Mouse (Mus musculus): ENCODE results near the gene Tnrc6b. TPM values are rescaled to one million over a fixed set of nuclear protein-coding genes. Genes with fewer than 3 reads are reported as not detected.
A peak's percentile ranks its signal among the peaks of the same experiment; 100 is the strongest.

Gene Tnrc6b
- polyA plus RNA-seq, 1 experiment from 2014 or later = 10.0 TPM

DNA sequence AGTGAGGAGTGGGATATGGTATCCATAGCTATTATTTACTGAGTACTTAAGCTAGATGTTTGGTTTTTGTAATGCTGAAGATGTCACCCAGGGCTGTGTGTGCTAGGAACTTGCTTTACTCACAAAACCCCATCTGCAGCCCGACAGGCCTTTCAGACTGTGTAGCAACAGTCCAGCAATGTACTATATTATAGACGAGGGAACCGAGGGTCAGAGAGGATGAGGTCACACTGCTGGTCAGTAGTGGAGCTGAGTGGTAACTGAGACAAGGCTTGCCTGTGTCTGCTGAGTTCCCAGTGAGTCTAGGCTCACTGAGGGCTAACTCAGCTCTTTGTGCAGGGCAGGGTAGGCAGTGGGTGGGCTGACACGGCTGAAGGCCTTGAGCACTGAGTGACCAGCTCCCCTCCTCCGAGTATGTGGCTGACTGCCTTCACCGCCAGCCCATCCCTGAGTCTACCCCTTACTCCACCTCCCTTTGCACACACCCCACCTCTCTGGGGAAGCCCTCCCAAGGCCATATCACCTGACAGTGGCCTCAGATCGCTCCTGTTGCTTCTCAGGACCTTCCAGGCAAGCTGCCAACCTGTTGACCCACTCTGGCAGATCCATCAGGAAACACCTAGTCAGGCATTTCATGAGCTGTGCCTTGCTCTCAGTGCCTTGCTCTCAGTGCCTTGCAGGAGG, 30.6 kb upstream of the Tnrc6b start:
- Histone ChIP-seq H3K27me3 (replicated peaks; ENCODE audit: control insufficient read depth, insufficient read depth, low read length) (no peaks in the 10 kb centered on the region), H3K36me3 (ENCODE audit: control insufficient read depth, insufficient read depth, low read length) (no peaks in the 10 kb centered on the region), H3K9ac (ENCODE audit: low read length) (no peak overlapping the region), H3K4me2 (ENCODE audit: low read length) (no peak overlapping the region), H3K4me3 (ENCODE audit: low read depth, low read length) (no peak overlapping the region), H3K9me3 (replicated peaks; ENCODE audit: control insufficient read depth, low read length) (no peaks in the 10 kb centered on the region), H3K4me1 (ENCODE audit: control insufficient read depth, insufficient read depth, low read length) (peaks cover 25% of the 10 kb centered on the region), H3K27ac (ENCODE audit: low read depth, low read length) (no peak overlapping the region)
- no peak for DNase-seq (ENCODE audit: low spot score)
- 64% methylated on average over 7 of the region's 7 CpGs for WGBS
- no peak for ATAC-seq

- 60% methylated on average over 4 of the region's 4 CpGs for WGBS
- no peak for ATAC-seq
- no peak overlapping the region for H3K9ac ChIP-seq (ENCODE audit: low read length)
- no peak overlapping the region for H3K27ac ChIP-seq (ENCODE audit: low read depth, low read length)
- no peak overlapping the region for H3K4me3 ChIP-seq (ENCODE audit: low read depth, low read length)
- peaks cover 25% of the 10 kb centered on the region for H3K4me1 ChIP-seq (ENCODE audit: control insufficient read depth, insufficient read depth, low read length)
- H3K4me2 ChIP-seq (ENCODE audit: low read length) = no peak overlapping the region
- H3K9me3 ChIP-seq (replicated peaks; ENCODE audit: control insufficient read depth, low read length) = no peaks in the 10 kb centered on the region
- no peaks in the 10 kb centered on the region for H3K27me3 ChIP-seq (replicated peaks; ENCODE audit: control insufficient read depth, insufficient read depth, low read length)
- no peaks in the 10 kb centered on the region for H3K36me3 ChIP-seq (ENCODE audit: control insufficient read depth, insufficient read depth, low read length)
- DNase-seq (ENCODE audit: low spot score) = peak; percentile 53
These were observed 29.6 kb upstream of the Tnrc6b start for GRCm38 (mm10) chr15:80681466-80681881.

DNA sequence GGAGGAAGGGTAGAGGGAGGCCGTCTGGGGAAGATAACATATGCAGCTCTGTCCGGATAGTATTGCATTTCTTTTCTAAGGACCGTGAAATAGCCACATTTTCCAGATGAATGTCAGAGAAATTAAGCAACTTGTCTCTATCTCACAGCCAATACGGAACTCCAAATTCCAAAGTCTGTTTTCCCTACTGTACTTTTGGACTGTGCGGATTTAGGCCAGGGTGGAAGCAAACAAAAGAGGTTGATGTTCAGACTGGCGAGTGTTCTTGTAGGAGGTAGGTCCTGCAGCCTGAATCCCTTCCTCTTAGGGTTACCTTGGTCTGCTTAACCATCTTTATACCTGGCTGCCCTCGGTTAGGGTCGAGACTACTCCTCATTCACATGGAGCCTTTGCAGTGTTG, 28.8 kb upstream of the Tnrc6b start:
- no peak overlapping the region for H3K4me3 ChIP-seq (ENCODE audit: low read depth, low read length)
- DNase-seq (ENCODE audit: low spot score) = no peak
- H3K9ac ChIP-seq (ENCODE audit: low read length) = no peak overlapping the region
- H3K27ac ChIP-seq (ENCODE audit: low read depth, low read length) = no peak overlapping the region
- H3K4me1 ChIP-seq (ENCODE audit: control insufficient read depth, insufficient read depth, low read length) = peaks cover 25% of the 10 kb centered on the region
- 90% methylated on average over 8 of the region's 8 CpGs for WGBS
- H3K9me3 ChIP-seq (replicated peaks; ENCODE audit: control insufficient read depth, low read length) = no peaks in the 10 kb centered on the region
- H3K4me2 ChIP-seq (ENCODE audit: low read length) = no peak overlapping the region
- H3K36me3 ChIP-seq (ENCODE audit: control insufficient read depth, insufficient read depth, low read length) = no peaks in the 10 kb centered on the region
- H3K27me3 ChIP-seq (replicated peaks; ENCODE audit: control insufficient read depth, insufficient read depth, low read length) = no peaks in the 10 kb centered on the region
- no peak for ATAC-seq

- no peak for DNase-seq (ENCODE audit: low spot score)
- 90% methylated on average over 6 of the region's 6 CpGs for WGBS
- no peak for ATAC-seq
- no peak overlapping the region for H3K27ac ChIP-seq (ENCODE audit: low read depth, low read length)
- no peaks in the 10 kb centered on the region for H3K27me3 ChIP-seq (replicated peaks; ENCODE audit: control insufficient read depth, insufficient read depth, low read length)
- no peak overlapping the region for H3K4me3 ChIP-seq (ENCODE audit: low read depth, low read length)
- H3K4me1 ChIP-seq (ENCODE audit: control insufficient read depth, insufficient read depth, low read length) = peaks cover 25% of the 10 kb centered on the region
- H3K36me3 ChIP-seq (ENCODE audit: control insufficient read depth, insufficient read depth, low read length) = no peaks in the 10 kb centered on the region
- H3K9me3 ChIP-seq (replicated peaks; ENCODE audit: control insufficient read depth, low read length) = no peaks in the 10 kb centered on the region
- H3K9ac ChIP-seq (ENCODE audit: low read length) = no peak overlapping the region
- H3K4me2 ChIP-seq (ENCODE audit: low read length) = no peak overlapping the region
These were observed 28.0 kb upstream of the Tnrc6b start for GRCm38 (mm10) chr15:80683151-80683550.

DNA sequence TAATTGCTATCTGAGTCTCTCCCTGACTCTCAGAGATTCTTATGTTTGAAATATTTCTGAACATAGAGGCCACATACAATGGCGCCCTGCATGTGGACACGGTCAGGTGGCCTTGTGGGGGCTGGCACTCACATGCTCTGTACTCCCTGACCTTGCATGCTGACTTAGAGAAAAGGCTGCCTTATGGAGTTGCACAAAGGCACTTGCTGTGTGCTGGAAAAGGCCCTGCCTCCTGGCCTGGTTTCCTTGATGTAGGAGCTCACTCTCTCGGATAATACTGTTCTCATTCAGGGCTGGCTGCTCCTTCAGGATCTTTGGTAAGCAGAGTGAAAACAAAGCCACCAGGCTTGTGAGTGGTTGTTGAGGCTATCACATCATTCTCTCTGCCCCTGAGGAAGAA, 27.1 kb upstream of the Tnrc6b start:
- no peaks in the 10 kb centered on the region for H3K27me3 ChIP-seq (replicated peaks; ENCODE audit: control insufficient read depth, insufficient read depth, low read length)
- H3K27ac ChIP-seq (ENCODE audit: low read depth, low read length) = no peak overlapping the region; the same call in 1 of the 2 replicates
- no peak overlapping the region for H3K4me3 ChIP-seq (ENCODE audit: low read depth, low read length)
- no peak for DNase-seq (ENCODE audit: low spot score)
- H3K4me2 ChIP-seq (ENCODE audit: low read length) = no peak overlapping the region
- no peaks in the 10 kb centered on the region for H3K9me3 ChIP-seq (replicated peaks; ENCODE audit: control insufficient read depth, low read length)
- ATAC-seq = peak; percentile 35; the same call in 1 of the 2 replicates
- 50% methylated on average over 3 of the region's 3 CpGs for WGBS
- H3K4me1 ChIP-seq (ENCODE audit: control insufficient read depth, insufficient read depth, low read length) = peaks cover 25% of the 10 kb centered on the region
- H3K36me3 ChIP-seq (ENCODE audit: control insufficient read depth, insufficient read depth, low read length) = no peaks in the 10 kb centered on the region
- peak overlapping the region; percentile 2; the same call in 1 of the 2 replicates for H3K9ac ChIP-seq (ENCODE audit: low read length)

DNA sequence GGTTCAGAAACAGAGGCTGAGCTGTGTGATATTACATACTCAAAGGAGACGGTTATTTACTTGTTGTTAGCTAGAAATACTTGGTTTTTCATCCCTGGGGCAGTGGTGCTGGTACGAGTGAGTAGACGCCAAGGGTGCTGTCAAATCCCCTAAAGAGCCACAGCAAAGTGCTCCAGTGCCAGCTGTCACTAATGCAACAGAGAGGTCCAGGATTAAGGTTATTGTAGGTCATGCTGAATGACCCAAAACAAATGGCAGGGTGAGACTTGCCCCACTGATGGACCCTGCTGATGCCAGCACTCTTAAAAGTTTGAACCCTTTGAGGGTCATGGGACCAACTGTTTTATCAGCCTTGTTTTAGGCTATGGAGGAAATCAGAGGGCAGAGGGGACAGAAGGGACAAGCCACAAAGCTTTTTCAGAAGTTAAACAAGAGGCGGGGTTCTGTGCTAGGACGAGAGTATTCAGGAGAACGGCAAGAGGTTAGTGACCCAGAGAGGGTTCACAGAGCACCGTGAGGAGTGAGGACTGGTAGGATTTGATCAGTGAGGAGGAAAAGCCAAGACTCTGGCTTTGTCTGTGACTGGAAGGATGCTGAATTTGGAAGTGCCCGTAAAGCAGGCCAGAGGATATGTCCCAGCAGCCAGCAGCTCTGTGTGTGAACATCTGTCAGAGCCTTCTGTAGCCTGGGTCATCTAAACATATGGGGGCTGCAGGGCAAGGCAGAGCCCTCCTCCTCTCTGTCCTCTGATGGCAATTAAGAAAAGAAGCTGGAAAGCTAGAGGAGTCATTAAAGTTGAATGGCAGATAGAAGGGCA, 26.1 kb upstream of the Tnrc6b start:
- H3K9me3 ChIP-seq (replicated peaks; ENCODE audit: control insufficient read depth, low read length) = no peaks in the 10 kb centered on the region
- no peak for DNase-seq (ENCODE audit: low spot score)
- no peak overlapping the region for H3K27ac ChIP-seq (ENCODE audit: low read depth, low read length)
- H3K9ac ChIP-seq (ENCODE audit: low read length) = no peak overlapping the region; the same call in 1 of the 2 replicates
- no peak overlapping the region for H3K4me3 ChIP-seq (ENCODE audit: low read depth, low read length)
- no peaks in the 10 kb centered on the region for H3K27me3 ChIP-seq (replicated peaks; ENCODE audit: control insufficient read depth, insufficient read depth, low read length)
- H3K4me2 ChIP-seq (ENCODE audit: low read length) = no peak overlapping the region
- ATAC-seq = 0 out of 2 replicates have a peak, but pooled peaks have one; percentile 42
- H3K36me3 ChIP-seq (ENCODE audit: control insufficient read depth, insufficient read depth, low read length) = no peaks in the 10 kb centered on the region
- peaks cover 17% of the 10 kb centered on the region for H3K4me1 ChIP-seq (ENCODE audit: control insufficient read depth, insufficient read depth, low read length)
- 24% methylated on average over 8 of the region's 8 CpGs for WGBS

GRCm38 (mm10) chr15:80685603-80685895, 25.6 kb upstream of the Tnrc6b start:
- Histone ChIP-seq H3K36me3 (ENCODE audit: control insufficient read depth, insufficient read depth, low read length) (no peaks in the 10 kb centered on the region), H3K4me1 (ENCODE audit: control insufficient read depth, insufficient read depth, low read length) (peaks cover 17% of the 10 kb centered on the region), H3K27ac (ENCODE audit: low read depth, low read length) (no peak overlapping the region), H3K4me2 (ENCODE audit: low read length) (no peak overlapping the region), H3K9me3 (replicated peaks; ENCODE audit: control insufficient read depth, low read length) (no peaks in the 10 kb centered on the region), H3K9ac (ENCODE audit: low read length) (no peak overlapping the region), H3K27me3 (replicated peaks; ENCODE audit: control insufficient read depth, insufficient read depth, low read length) (no peaks in the 10 kb centered on the region), H3K4me3 (ENCODE audit: low read depth, low read length) (no peak overlapping the region)
- 39% methylated on average over 7 of the region's 7 CpGs for WGBS
- ATAC-seq (no peak), DNase-seq (ENCODE audit: low spot score) (peak; percentile 57)

DNA sequence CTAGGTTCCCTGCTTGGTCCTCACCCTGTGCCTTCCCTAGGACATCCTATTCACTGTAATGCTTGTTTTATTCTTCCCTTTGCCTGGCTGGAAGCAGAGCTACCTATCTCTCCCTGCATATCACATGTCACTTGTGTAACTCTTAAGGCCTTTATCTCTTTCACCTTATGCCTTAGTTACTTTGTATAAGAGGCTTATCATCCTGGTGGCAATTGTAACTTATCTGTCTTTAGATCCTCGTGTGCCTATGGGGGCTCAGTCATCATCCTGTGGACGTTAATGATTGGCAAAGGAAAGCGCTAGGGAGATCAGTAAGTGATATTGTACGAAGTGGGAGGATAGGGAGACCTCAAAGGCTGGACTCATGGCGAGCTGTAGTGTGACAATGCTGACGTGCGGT, 22.6 kb upstream of the Tnrc6b start:
- Histone ChIP-seq H3K4me1 (ENCODE audit: control insufficient read depth, insufficient read depth, low read length) (peaks cover 8% of the 10 kb centered on the region), H3K27ac (ENCODE audit: low read depth, low read length) (no peak overlapping the region), H3K9me3 (replicated peaks; ENCODE audit: control insufficient read depth, low read length) (no peaks in the 10 kb centered on the region), H3K9ac (ENCODE audit: low read length) (no peak overlapping the region), H3K4me3 (ENCODE audit: low read depth, low read length) (no peak overlapping the region), H3K4me2 (ENCODE audit: low read length) (no peak overlapping the region), H3K36me3 (ENCODE audit: control insufficient read depth, insufficient read depth, low read length) (no peaks in the 10 kb centered on the region), H3K27me3 (replicated peaks; ENCODE audit: control insufficient read depth, insufficient read depth, low read length) (no peaks in the 10 kb centered on the region)
- no peak for DNase-seq (ENCODE audit: low spot score)
- ATAC-seq = no peak
- WGBS = 75% methylated on average over 7 of the region's 7 CpGs

- H3K4me3 ChIP-seq (ENCODE audit: low read depth, low read length) = no peak overlapping the region
- no peaks in the 10 kb centered on the region for H3K36me3 ChIP-seq (ENCODE audit: control insufficient read depth, insufficient read depth, low read length)
- H3K4me2 ChIP-seq (ENCODE audit: low read length) = no peak overlapping the region
- H3K9ac ChIP-seq (ENCODE audit: low read length) = no peak overlapping the region
- H3K27ac ChIP-seq (ENCODE audit: low read depth, low read length) = no peak overlapping the region
- DNase-seq (ENCODE audit: low spot score) (no peak), ATAC-seq (no peak)
- H3K4me1 ChIP-seq (ENCODE audit: control insufficient read depth, insufficient read depth, low read length) = no peaks in the 10 kb centered on the region
- H3K27me3 ChIP-seq (replicated peaks; ENCODE audit: control insufficient read depth, insufficient read depth, low read length) = no peaks in the 10 kb centered on the region
- 24% methylated on average over 3 of the region's 3 CpGs for WGBS
- no peaks in the 10 kb centered on the region for H3K9me3 ChIP-seq (replicated peaks; ENCODE audit: control insufficient read depth, low read length)
These were observed 17.6 kb upstream of the Tnrc6b start for GRCm38 (mm10) chr15:80693492-80693891.

Data from forebrain, embryonic 14.5 days (tissue).